Mouse (Mus musculus) embryo, embryonic 11 days (tissue): ENCODE data around the gene Camk1.

Source experiments
- DNase-seq: peaks from one replicate; pipeline ENCODE4 v3.0.0-alpha.2; 2015

Gene Camk1

GRCm38 (mm10) chr6:113343177-113344092 lies at the start of gene Camk1:
TSS of gene Camk1 (minus strand) at chr6:113343984.
- DNase-seq = peak; percentile 82

GRCm38 (mm10) chr6:113392387-113393071 lies 48.7 kb upstream of the Camk1 start:
- DNase-seq = peak; percentile 84

GRCm38 (mm10) chr6:113392015-113392386 lies 48.2 kb upstream of the Camk1 start:
- no peak for DNase-seq

GRCm38 (mm10) chr6:113390715-113391114 lies 46.9 kb upstream of the Camk1 start:
- DNase-seq = no peak

GRCm38 (mm10) chr6:113388960-113389359 lies 45.2 kb upstream of the Camk1 start, which contains the start of gene Ttll3:
TSS of gene Ttll3 (plus strand) at chr6:113389260.
- no peak for DNase-seq

- DNase-seq = no peak
Measured at GRCm38 (mm10) chr6:113386025-113386424, 42.2 kb upstream of the Camk1 start.

- DNase-seq = no peak
Measured at GRCm38 (mm10) chr6:113385160-113385714, 41.5 kb upstream of the Camk1 start.

- no peak for DNase-seq
Measured at GRCm38 (mm10) chr6:113384351-113384927, 40.7 kb upstream of the Camk1 start.

GRCm38 (mm10) chr6:113380480-113380879 lies 36.7 kb upstream of the Camk1 start:
- DNase-seq = no peak

- DNase-seq = no peak
Measured at GRCm38 (mm10) chr6:113379246-113379645, 35.5 kb upstream of the Camk1 start.

GRCm38 (mm10) chr6:113377496-113378385 lies 34.0 kb upstream of the Camk1 start, which contains the start of the genes Tada3 and Arpc4:
TSS of gene Tada3 (minus strand) at chr6:113377883.
TSS of gene Arpc4 (plus strand) at chr6:113378115.
- peak; percentile 96 for DNase-seq

- DNase-seq = no peak
Measured at GRCm38 (mm10) chr6:113377172-113377495, 33.4 kb upstream of the Camk1 start.

GRCm38 (mm10) chr6:113373491-113373890 lies 29.7 kb upstream of the Camk1 start:
- no peak for DNase-seq

- no peak for DNase-seq
Measured at GRCm38 (mm10) chr6:113370194-113370929, 26.6 kb upstream of the Camk1 start.

GRCm38 (mm10) chr6:113368577-113368976 lies 24.8 kb upstream of the Camk1 start:
- DNase-seq = no peak

- DNase-seq = no peak
Measured at GRCm38 (mm10) chr6:113368124-113368523, 24.3 kb upstream of the Camk1 start.

- no peak for DNase-seq
Measured at GRCm38 (mm10) chr6:113367574-113367973, 23.8 kb upstream of the Camk1 start.

- no peak for DNase-seq
Measured at GRCm38 (mm10) chr6:113366639-113367038, 22.9 kb upstream of the Camk1 start.

GRCm38 (mm10) chr6:113364518-113365135 lies 20.8 kb upstream of the Camk1 start:
- DNase-seq = no peak

GRCm38 (mm10) chr6:113362241-113362640 lies 18.5 kb upstream of the Camk1 start:
- no peak for DNase-seq

GRCm38 (mm10) chr6:113361476-113361875 lies 17.7 kb upstream of the Camk1 start:
- no peak for DNase-seq
